Mouse (Mus musculus) heart, postnatal 0 days (tissue): ENCODE data around the gene Dhdh.

Experiments
- CTCF ChIP-seq: IDR thresholded peaks from 2 replicates; pipeline ENCODE4 v1.5.1; 2016; ENCODE audit warnings: antibody characterized with exemption, control low read depth, low read depth
- EP300 ChIP-seq: IDR thresholded peaks from 2 replicates; pipeline ENCODE4 v1.6.1; 2016; ENCODE audit warnings: antibody characterized with exemption, low read depth

DNA sequence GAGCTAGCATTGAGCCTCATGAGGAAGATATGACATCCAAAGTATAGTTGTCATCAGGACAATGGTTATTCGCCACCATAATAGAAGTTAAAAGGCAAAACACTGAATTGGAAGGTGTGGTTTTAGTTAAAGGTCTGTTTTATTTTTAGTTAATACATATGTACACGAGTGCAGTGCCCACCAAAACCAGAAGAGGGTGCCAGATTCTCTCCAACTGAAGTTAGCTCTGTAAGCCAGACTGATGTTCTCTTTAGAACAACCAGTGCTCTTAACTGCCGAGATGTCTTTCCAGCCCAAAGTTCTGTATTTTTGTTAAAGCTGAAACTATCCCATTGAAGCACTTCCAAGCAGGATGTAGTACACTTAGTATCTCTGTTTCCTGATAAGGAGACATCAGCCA lies 17.7 kb downstream of the Dhdh start:
- peak; percentile 69 for TF ChIP-seq CTCF
- TF ChIP-seq EP300: no peak
